Mouse (Mus musculus) lung, adult 18-20 months (tissue): ENCODE results near the gene Gm136.

Experiments used
- DNase-seq, 2 experiments: peaks; one replicate each; pipeline ENCODE4 v3.0.0; 2022; ENCODE audit warnings: mixed read lengths in 2 of 2

Gene Gm136

GRCm38 (mm10) chr4:34708127-34708526 lies 47.9 kb downstream of the Gm136 start:
- no peak for DNase-seq

GRCm38 (mm10) chr4:34707248-34707647 lies 48.8 kb downstream of the Gm136 start:
- no peak for DNase-seq

GRCm38 (mm10) chr4:34703029-34703428 lies 53.0 kb downstream of the Gm136 start:
- DNase-seq, result no peak

- DNase-seq, result no peak
Observed at GRCm38 (mm10) chr4:34702231-34702630, 53.8 kb downstream of the Gm136 start.

- peak; percentile 54 to 65 for DNase-seq
Observed at GRCm38 (mm10) chr4:34701528-34701927, 54.5 kb downstream of the Gm136 start.
